Mouse (Mus musculus): ENCODE measurements around the gene Ankrd45. TPM values are rescaled to one million over a fixed set of nuclear protein-coding genes. Genes with fewer than 3 reads are reported as not detected.

Gene Ankrd45
- polyA plus RNA-seq, 1 experiment, result not detected

- H3K4me1 ChIP-seq (ENCODE audit: control insufficient read depth, insufficient read depth, insufficient read length, low read length), result no peaks in the 10 kb centered on the region
- 58% methylated on average over 3 of the region's 3 CpGs for WGBS
- no peaks in the 10 kb centered on the region for H3K36me3 ChIP-seq (ENCODE audit: control insufficient read depth, insufficient read depth, low read length)
- no peak overlapping the region for H3K4me3 ChIP-seq (ENCODE audit: low read depth, low read length)
- H3K27me3 ChIP-seq (ENCODE audit: control insufficient read depth, insufficient read depth, low read length), result no peaks in the 10 kb centered on the region
- TF ChIP-seq CTCF (IDR thresholded peaks at IDR 0.05; ENCODE audit: extremely low read depth, insufficient read length, insufficient replicate concordance, low read depth, low read length) (no peak), POLR2A (IDR thresholded peaks at IDR 0.05; ENCODE audit: low read depth, low read length) (no peak)
- no peak overlapping the region for H3K27ac ChIP-seq (ENCODE audit: insufficient read depth, low read depth, low read length)
Measured at GRCm38 (mm10) chr1:161219816-161220215, 77.3 kb downstream of the Ankrd45 start.

Other genes with a start within 250 kb of the Ankrd45 start
- 5.6 and 12.3 TPM in 2 replicates for gene Rc3h1, start 236.3 kb upstream of the Ankrd45 start, polyA plus RNA-seq (2012; rRNA removed)
- 1.3 and 1.4 TPM in 2 replicates for gene Serpinc1, start 164.1 kb upstream of the Ankrd45 start, polyA plus RNA-seq (2012; rRNA removed)
- 0.13 and 0.32 TPM in 2 replicates for gene Zbtb37, start 107.8 kb upstream of the Ankrd45 start, polyA plus RNA-seq (2012; rRNA removed)
- 4.8 and 8.9 TPM in 2 replicates for gene Dars2, start 72.0 kb upstream of the Ankrd45 start, polyA plus RNA-seq (2012; rRNA removed)
- 0.41 and 1.2 TPM in 2 replicates for gene Cenpl, start 72.0 kb upstream of the Ankrd45 start, polyA plus RNA-seq (2012; rRNA removed)
- gene Klhl20, start 11.2 kb upstream of the Ankrd45 start, polyA plus RNA-seq (2012; rRNA removed), result 1.9 and 2.7 TPM in 2 replicates
- gene Tex50, start 16.6 kb downstream of the Ankrd45 start, polyA plus RNA-seq (2012; rRNA removed), result not detected in 2 replicates
- gene Prdx6, start 108.5 kb downstream of the Ankrd45 start, polyA plus RNA-seq (2012; rRNA removed), result 52.8 and 59.5 TPM in 2 replicates